Mouse (Mus musculus) CD4-positive helper T cell, adult 2 months (primary cell): ENCODE measurements around the gene Pip4k2c.
A peak's percentile ranks its signal among the peaks of the same experiment; 100 is the strongest.

Experiments used
- DNase-seq: peaks from one replicate; pipeline ENCODE4 v3.0.0-alpha.2; 2012; ENCODE audit warnings: low read depth, missing footprints, low spot score

Gene Pip4k2c

DNA sequence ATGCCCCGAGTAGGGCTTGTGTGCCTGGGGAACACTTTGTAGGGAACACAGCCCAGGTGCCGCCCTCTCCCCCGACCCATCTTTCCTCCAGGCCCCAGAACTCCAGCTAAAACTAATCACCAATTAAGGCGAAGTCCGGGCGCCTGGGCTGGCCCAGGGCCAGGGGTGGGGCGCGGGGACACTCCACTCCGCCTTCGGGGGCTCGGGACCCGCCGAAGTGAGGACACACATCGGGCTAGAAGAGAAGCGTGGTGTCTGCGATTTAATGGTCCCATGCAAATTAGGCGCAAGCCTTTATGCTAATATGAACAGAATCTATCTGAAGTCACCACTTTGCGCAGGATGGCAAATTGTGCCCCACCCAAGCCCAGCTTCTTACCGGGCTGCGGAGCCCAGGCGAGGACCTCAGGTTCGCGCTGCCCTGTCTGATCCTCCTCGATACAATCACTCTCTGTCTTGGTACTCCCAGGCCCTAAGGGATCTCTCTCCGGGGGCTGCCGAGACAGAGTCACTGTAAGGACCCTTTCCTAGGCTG, 22.2 kb downstream of the Pip4k2c start:
- DNase-seq, result no peak

- DNase-seq, result peak; percentile 59
These were observed 22.8 kb downstream of the Pip4k2c start for GRCm38 (mm10) chr10:127188465-127189115.

GRCm38 (mm10) chr10:127188079-127188453, 23.3 kb downstream of the Pip4k2c start:
- no peak for DNase-seq

- DNase-seq, result no peak
These were observed 23.9 kb downstream of the Pip4k2c start for GRCm38 (mm10) chr10:127187371-127188078.

DNA sequence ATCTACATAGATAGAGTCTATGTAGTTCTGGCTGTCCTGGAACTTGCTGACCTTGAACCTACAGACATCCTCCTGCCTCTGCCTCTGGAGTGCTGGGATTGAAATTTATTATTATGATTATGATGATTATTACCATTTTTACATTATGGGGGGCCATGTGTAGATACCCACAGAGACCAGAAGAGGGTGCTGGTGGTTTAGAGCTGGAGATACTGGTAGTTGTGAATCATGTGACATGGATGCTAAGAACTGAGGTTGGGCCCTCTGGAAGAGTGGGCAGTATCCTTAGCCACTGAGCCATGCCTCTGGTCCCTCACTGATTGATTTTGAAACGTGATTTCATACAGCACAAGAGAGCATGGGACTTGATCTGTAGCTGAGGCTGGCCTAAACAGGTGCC, 24.9 kb downstream of the Pip4k2c start:
- DNase-seq, result no peak

DNA sequence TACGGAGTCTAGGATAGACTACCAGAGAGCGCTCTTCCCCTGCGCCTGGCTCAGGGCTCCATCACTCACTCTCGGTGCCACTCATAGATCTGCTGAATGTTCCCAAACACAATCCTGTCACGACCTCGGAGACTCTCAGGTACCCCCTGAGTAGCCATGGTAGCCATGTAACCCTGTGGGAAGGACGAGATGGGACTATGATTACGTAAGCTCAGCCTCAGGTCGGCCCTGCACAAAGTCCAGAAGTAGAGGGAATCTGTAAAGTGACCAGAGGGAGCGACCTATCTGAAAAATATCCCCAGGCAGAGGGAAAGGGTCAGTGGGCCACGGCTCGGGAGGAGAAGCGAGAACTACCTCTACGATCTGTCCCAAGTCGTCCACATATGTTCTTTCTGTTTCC, 25.9 kb downstream of the Pip4k2c start:
- DNase-seq, result no peak

DNA sequence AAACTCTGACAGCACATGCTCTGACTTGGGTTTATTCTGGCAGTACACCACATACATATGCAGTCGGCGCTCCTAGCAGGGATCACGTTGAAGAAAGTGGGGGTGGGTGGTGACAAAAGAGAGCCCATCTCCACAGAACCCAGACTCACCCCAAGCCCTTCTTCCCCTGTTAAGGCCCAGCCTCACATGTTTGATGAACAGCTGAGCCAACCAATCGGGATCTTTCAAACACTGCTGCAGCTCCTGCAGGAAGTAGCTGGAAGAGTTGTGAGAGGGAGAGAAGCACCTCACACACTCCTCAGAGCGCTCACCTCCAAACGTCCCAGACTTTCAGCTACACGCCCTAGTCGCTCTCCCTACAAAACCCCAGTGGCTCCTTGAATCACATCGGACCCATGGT, 26.3 kb downstream of the Pip4k2c start:
- DNase-seq, result peak; percentile 20

DNA sequence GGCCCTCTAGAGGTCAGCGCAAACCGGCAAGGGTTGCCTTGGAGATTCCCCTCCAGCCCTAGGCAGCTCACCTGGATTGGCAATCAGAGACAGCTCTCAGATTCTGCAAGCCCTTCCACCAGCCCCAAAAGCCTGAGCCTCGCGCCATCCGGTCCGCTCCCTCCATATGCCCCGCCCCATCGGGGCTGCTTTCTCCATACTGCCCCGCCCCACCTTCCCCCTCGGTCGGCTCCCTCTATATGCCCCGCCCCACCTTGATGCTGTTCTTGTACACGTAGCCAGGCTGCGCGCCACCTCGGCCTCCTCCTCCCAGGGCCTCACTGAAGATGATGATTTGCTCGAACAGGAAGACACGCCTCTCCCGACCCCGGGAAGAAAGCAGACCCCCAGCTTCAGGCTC, 27.6 kb downstream of the Pip4k2c start:
- DNase-seq, result peak; percentile 42

GRCm38 (mm10) chr10:127182624-127183023, 28.8 kb downstream of the Pip4k2c start:
- DNase-seq, result no peak

- no peak for DNase-seq
These were observed 29.8 kb downstream of the Pip4k2c start for GRCm38 (mm10) chr10:127181566-127181965.

- DNase-seq, result no peak
These were observed 30.7 kb downstream of the Pip4k2c start for GRCm38 (mm10) chr10:127180695-127181047.

DNA sequence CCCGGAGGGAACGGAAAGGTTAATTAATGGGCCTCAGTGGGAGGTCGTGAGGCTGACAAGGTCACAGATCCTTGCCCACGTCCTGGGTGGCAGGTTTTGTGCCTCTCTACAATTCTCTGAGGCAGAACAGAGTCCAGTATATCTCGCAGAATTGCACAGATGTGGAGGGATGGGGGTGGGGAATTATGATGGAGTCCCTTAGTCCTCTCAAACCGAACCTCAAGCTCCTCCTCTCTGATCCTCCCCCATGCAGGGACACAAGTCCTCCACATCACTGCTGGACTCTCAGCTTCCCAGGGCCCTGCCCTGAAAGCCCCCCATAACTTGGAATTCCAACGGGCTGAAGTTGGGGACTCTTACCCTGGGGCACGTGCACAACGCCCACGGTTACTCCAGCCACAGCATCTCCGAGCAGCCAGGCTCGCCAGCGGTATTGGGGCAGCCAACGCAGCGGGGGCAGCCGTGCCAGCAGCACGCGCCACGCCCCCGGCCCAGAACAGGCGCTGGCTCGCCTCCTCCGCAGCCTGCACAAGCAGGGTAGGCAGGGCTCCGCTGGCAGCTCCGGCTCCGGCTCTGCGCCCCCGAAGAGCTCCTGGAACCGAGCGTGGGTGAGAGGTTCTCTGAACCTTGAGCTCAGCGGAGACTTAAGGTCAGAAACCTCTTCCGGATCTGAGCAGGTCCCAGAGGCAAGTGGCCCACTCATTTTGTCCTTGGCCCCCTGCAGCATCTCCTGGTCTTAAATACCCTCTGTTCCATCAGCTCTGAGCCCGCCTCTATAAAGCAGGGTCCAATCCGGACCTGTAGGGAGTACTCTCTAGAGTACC, 31.3 kb downstream of the Pip4k2c start, which contains the start of gene Slc26a10:
Gene Slc26a10 (minus strand): TSS at position 775 of the 824 bp plus-strand sequence.
- DNase-seq, result peak; percentile 52

- peak; percentile 30 for DNase-seq
These were observed 32.9 kb downstream of the Pip4k2c start for GRCm38 (mm10) chr10:127178286-127179027.

- peak; percentile 71 for DNase-seq
These were observed 33.7 kb downstream of the Pip4k2c start for GRCm38 (mm10) chr10:127177719-127178118.

GRCm38 (mm10) chr10:127177235-127177634, 34.1 kb downstream of the Pip4k2c start:
- DNase-seq, result no peak

- DNase-seq, result no peak
These were observed 34.6 kb downstream of the Pip4k2c start for GRCm38 (mm10) chr10:127176756-127177155.

GRCm38 (mm10) chr10:127176228-127176627, 35.2 kb downstream of the Pip4k2c start:
- DNase-seq, result no peak

- no peak for DNase-seq
These were observed 37.2 kb downstream of the Pip4k2c start for GRCm38 (mm10) chr10:127174170-127174569.

DNA sequence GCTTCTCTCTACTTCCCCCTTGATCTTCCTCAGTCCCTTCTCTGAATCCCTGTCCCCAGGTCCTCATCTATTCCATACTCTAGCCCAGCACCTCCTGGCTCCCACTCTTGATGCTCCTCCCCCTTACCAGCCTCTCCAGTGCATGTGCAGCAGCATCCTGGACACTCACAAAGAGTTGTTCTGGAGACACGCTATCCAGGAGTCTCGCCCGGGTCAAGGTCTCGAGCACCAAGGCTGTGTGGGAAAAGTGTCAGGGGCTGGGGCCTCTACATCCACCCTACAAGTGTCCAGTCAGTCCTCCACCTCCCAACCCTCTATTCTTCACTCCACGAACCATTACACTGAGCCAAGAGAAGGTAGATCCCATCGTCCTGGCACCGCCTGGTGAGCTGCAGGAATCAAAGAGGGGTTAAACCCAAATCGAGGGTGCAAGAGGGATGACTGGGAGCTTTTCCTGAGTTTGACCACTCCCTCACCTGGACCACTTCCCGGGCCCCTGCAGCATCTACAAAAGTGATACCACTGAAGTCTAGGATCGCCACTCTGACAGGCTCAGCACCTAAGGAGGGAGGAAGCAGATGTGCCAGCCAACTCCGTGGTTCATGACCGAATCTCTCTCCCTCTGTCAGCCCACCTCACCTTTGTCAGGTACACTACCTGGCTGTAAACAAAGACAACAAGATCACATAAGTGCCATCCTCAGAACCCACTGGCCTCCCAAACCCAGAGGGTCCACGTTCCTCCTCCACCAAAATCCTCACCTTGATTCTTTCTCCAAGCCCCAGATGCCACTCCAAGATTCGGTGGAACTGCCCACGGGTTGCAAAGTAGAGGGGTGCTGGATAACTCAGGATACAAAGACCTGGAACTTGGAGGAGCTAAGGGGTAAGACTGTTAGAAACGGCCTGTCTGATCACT, 38.0 kb downstream of the Pip4k2c start:
- DNase-seq, result no peak

- no peak for DNase-seq
These were observed 39.7 kb downstream of the Pip4k2c start for GRCm38 (mm10) chr10:127171631-127172200.
